Mouse (Mus musculus) megakaryocyte-erythroid progenitor cell, adult 5-6 weeks (primary cell): Measurements from ENCODE around the gene Olfr978. TPM values are rescaled to one million over a fixed set of nuclear protein-coding genes. Genes with fewer than 3 reads are reported as not detected.
"Not testable (repeated sequence)": the region's sequence is repeated elsewhere in the genome, so short reads cannot be mapped to it uniquely, and the experiment has no call there.

Source experiments
- ATAC-seq: replicated peaks from 2 replicates; pipeline ENCODE4 v1.8.0; 2016; ENCODE audit warnings: mild to moderate bottlenecking, inconsistent platforms; ENCODE audit not compliant: severe bottlenecking, poor library complexity, low FRiP score, low TSS enrichment
- total RNA-seq, 2 experiments: library from RNA; stranded (forward) in 1 of 2; stranded (reverse) in 1 of 2; fragments of 200-1000, 215-1000 nt in 1 of 2; fragments of >200 nt in 1 of 2; fragmentation: Nextera tagmentation in 1 of 2; gene quantifications; 2 replicates each; pipeline ENCODE4 v1.2.3; 2014 to 2017

The Olfr978 gene
- total RNA-seq (2014; fragmentation: Nextera tagmentation), result not detected in 2 replicates
- not detected in 2 replicates for total RNA-seq (2017)

DNA sequence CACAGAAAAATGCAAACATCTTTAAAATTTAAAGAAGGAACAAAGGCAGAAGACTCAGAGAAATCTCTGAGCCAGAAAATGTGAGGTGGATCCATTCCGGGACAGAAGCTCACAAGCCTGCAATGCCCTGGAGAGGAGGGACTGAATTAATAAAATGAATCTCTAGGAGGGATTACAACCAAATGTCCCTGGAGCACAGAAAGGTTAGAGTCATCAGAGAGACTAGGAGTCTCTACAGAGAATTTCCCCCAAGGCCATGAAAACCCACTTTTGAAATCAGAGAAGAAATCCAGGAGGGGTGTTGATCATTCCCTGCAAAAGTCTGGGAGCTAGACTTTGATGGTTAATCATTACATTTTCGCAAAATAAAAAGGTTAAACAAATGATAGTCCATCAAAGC lies at the start of gene Olfr978:
Gene Olfr978, plus strand, starts transcription at position 301 of the 400 bp plus-strand sequence.
- ATAC-seq, result no peak

- no peak for ATAC-seq
These were observed 40.0 kb upstream of the Olfr978 start, which contains the start of gene Olfr975 for GRCm38 (mm10) chr9:39951946-39952345. TSS of gene Olfr975 (minus strand) at chr9:39952046.

DNA sequence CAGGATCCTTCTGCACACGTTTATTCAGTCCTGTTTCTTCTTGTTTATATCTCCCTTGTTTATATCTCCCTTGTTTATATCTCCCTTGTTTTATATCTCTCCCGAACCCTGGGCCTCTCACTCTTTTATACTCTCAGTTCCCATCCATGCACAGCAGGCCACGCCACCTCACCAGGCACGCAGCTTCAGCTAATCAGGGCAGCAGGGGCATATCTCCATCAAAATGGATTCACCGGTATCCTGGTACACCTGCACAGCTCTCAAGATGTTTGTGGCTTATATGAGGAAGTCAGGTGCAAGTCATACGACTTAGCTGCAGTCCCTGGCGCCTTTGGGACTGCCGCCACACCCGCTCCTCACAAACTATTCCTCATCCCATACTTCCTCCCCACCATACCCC lies 30.9 kb upstream of the Olfr978 start, which contains the start of gene Olfr976:
Gene Olfr976, minus strand, starts transcription at position 101 of the 400 bp plus-strand sequence.
- not testable (repeated sequence) for ATAC-seq

- ATAC-seq, result not testable (repeated sequence)
These were observed 15.2 kb upstream of the Olfr978 start for GRCm38 (mm10) chr9:39976581-39977145.

GRCm38 (mm10) chr9:40003365-40003764 lies 11.5 kb downstream of the Olfr978 start, which contains the start of gene Olfr979:
TSS of gene Olfr979 (minus strand) at chr9:40003465.
- ATAC-seq, result no peak

GRCm38 (mm10) chr9:40009482-40009881 lies 17.6 kb downstream of the Olfr978 start, which contains the start of gene Olfr980:
TSS of gene Olfr980 (minus strand) at chr9:40009582.
- no peak for ATAC-seq

GRCm38 (mm10) chr9:40021164-40021563 lies 29.3 kb downstream of the Olfr978 start, which contains the start of gene Olfr981:
TSS of gene Olfr981 (plus strand) at chr9:40021464.
- no peak for ATAC-seq

Other genes with a start within 250 kb of the Olfr978 start
- not detected in 2 replicates for gene Olfr967, start 245.9 kb upstream of the Olfr978 start, total RNA-seq (2014; fragmentation: Nextera tagmentation)
- gene Olfr967, start 245.9 kb upstream of the Olfr978 start, total RNA-seq (2017), result not detected in 2 replicates
- not detected in 2 replicates for gene Olfr968, start 208.9 kb upstream of the Olfr978 start, total RNA-seq (2014; fragmentation: Nextera tagmentation)
- not detected in 2 replicates for gene Olfr968, start 208.9 kb upstream of the Olfr978 start, total RNA-seq (2017)
- gene Olfr969, start 201.2 kb upstream of the Olfr978 start, total RNA-seq (2014; fragmentation: Nextera tagmentation), result not detected in 2 replicates
- gene Olfr969, start 201.2 kb upstream of the Olfr978 start, total RNA-seq (2017), result not detected in 2 replicates
- not detected in 2 replicates for gene Olfr970, start 183.3 kb upstream of the Olfr978 start, total RNA-seq (2014; fragmentation: Nextera tagmentation)
- gene Olfr970, start 183.3 kb upstream of the Olfr978 start, total RNA-seq (2017), result not detected in 2 replicates
- not detected in 2 replicates for gene Olfr971, start 155.2 kb upstream of the Olfr978 start, total RNA-seq (2014; fragmentation: Nextera tagmentation)
- not detected in 2 replicates for gene Olfr971, start 155.2 kb upstream of the Olfr978 start, total RNA-seq (2017)
- not detected in 2 replicates for gene Olfr972, start 125.7 kb upstream of the Olfr978 start, total RNA-seq (2014; fragmentation: Nextera tagmentation)
- not detected in 2 replicates for gene Olfr972, start 125.7 kb upstream of the Olfr978 start, total RNA-seq (2017)
- gene Olfr229, start 84.8 kb upstream of the Olfr978 start, total RNA-seq (2014; fragmentation: Nextera tagmentation), result not detected in 2 replicates
- not detected in 2 replicates for gene Olfr229, start 84.8 kb upstream of the Olfr978 start, total RNA-seq (2017)
- gene Olfr974, start 54.6 kb upstream of the Olfr978 start, total RNA-seq (2014; fragmentation: Nextera tagmentation), result not detected in 2 replicates
- not detected in 2 replicates for gene Olfr974, start 54.6 kb upstream of the Olfr978 start, total RNA-seq (2017)
- not detected in 2 replicates for gene Olfr975, start 40.1 kb upstream of the Olfr978 start, total RNA-seq (2014; fragmentation: Nextera tagmentation)
- not detected in 2 replicates for gene Olfr975, start 40.1 kb upstream of the Olfr978 start, total RNA-seq (2017)
- not detected in 2 replicates for gene Olfr976, start 31.0 kb upstream of the Olfr978 start, total RNA-seq (2014; fragmentation: Nextera tagmentation)
- not detected in 2 replicates for gene Olfr976, start 31.0 kb upstream of the Olfr978 start, total RNA-seq (2017)
- gene Olfr979, start 11.4 kb downstream of the Olfr978 start, total RNA-seq (2014; fragmentation: Nextera tagmentation), result not detected in 2 replicates
- not detected in 2 replicates for gene Olfr979, start 11.4 kb downstream of the Olfr978 start, total RNA-seq (2017)
- gene Olfr980, start 17.5 kb downstream of the Olfr978 start, total RNA-seq (2014; fragmentation: Nextera tagmentation), result not detected in 2 replicates
- gene Olfr980, start 17.5 kb downstream of the Olfr978 start, total RNA-seq (2017), result not detected in 2 replicates
- gene Olfr981, start 29.4 kb downstream of the Olfr978 start, total RNA-seq (2014; fragmentation: Nextera tagmentation), result not detected in 2 replicates
- not detected in 2 replicates for gene Olfr981, start 29.4 kb downstream of the Olfr978 start, total RNA-seq (2017)
- gene Olfr982, start 81.7 kb downstream of the Olfr978 start, total RNA-seq (2014; fragmentation: Nextera tagmentation), result not detected in 2 replicates
- not detected in 2 replicates for gene Olfr982, start 81.7 kb downstream of the Olfr978 start, total RNA-seq (2017)
- gene Olfr983, start 101.5 kb downstream of the Olfr978 start, total RNA-seq (2014; fragmentation: Nextera tagmentation), result not detected in 2 replicates
- gene Olfr983, start 101.5 kb downstream of the Olfr978 start, total RNA-seq (2017), result not detected in 2 replicates
- gene Olfr984, start 122.1 kb downstream of the Olfr978 start, total RNA-seq (2014; fragmentation: Nextera tagmentation), result not detected in 2 replicates
- gene Olfr984, start 122.1 kb downstream of the Olfr978 start, total RNA-seq (2017), result not detected in 2 replicates
- not detected in 2 replicates for gene Olfr985, start 138.1 kb downstream of the Olfr978 start, total RNA-seq (2014; fragmentation: Nextera tagmentation)
- gene Olfr985, start 138.1 kb downstream of the Olfr978 start, total RNA-seq (2017), result not detected in 2 replicates
- gene Tmem225, start 156.0 kb downstream of the Olfr978 start, total RNA-seq (2014; fragmentation: Nextera tagmentation), result not detected in 2 replicates
- not detected in 2 replicates for gene Tmem225, start 156.0 kb downstream of the Olfr978 start, total RNA-seq (2017)
- not detected in 2 replicates for gene Olfr986, start 188.8 kb downstream of the Olfr978 start, total RNA-seq (2014; fragmentation: Nextera tagmentation)
- not detected in 2 replicates for gene Olfr986, start 188.8 kb downstream of the Olfr978 start, total RNA-seq (2017)
- gene Zfp202, start 200.2 kb downstream of the Olfr978 start, total RNA-seq (2014; fragmentation: Nextera tagmentation), result 5.2 and 6.4 TPM in 2 replicates
- gene Zfp202, start 200.2 kb downstream of the Olfr978 start, total RNA-seq (2017), result 2.2 and 5.1 TPM in 2 replicates